Mouse (Mus musculus) embryonic fibroblast, embryonic 13.5 days (primary cell): ENCODE measurements around the gene Mblac1. TPM values are rescaled to one million over a fixed set of nuclear protein-coding genes. Genes with fewer than 3 reads are reported as not detected.
"Not testable (repeated sequence)": the region's sequence is repeated elsewhere in the genome, so short reads cannot be mapped to it uniquely, and the experiment has no call there.

Source experiments
- H3K27ac ChIP-seq: 2 replicates; pipeline ENCODE4 v1.5.1; 2012; ENCODE audit warnings: low read length, control low read depth, inconsistent platforms; ENCODE audit not compliant: insufficient read depth
- H3K4me1 ChIP-seq: 2 replicates; pipeline ENCODE4 v1.6.1; 2011; ENCODE audit warnings: low read length; ENCODE audit not compliant: control insufficient read depth, insufficient read depth
- H3K4me3 ChIP-seq: 2 replicates; pipeline ENCODE4 v1.5.1; 2011; ENCODE audit warnings: mild to moderate bottlenecking, control low read depth, low read length; ENCODE audit not compliant: insufficient read depth
- CTCF ChIP-seq: IDR thresholded peaks from 2 replicates; pipeline ENCODE4 v1.5.1; 2011; ENCODE audit warnings: mild to moderate bottlenecking, control low read depth, low read length, moderate library complexity, borderline replicate concordance; ENCODE audit not compliant: insufficient read depth
- POLR2A ChIP-seq: IDR thresholded peaks from 2 replicates; pipeline ENCODE4 v1.6.1; 2011; ENCODE audit warnings: low read depth, mild to moderate bottlenecking, control low read depth, low read length, moderate library complexity
- polyA plus RNA-seq: library from polyadenylated mRNA; stranded (reverse); fragments of >200 nt; gene quantifications from 2 replicates; pipeline ENCODE4 v1.2.4, GENCODE M21; 2011; ENCODE audit warnings: low read depth; ENCODE audit not compliant: missing spikeins, insufficient read length

Mblac1 gene
- polyA plus RNA-seq, 1 experiment = 2.1 TPM

GRCm38 (mm10) chr5:138202086-138202485 lies 8.0 kb downstream of the Mblac1 start:
- Histone ChIP-seq H3K27ac (no peak overlapping the region), H3K4me1 (no peaks in the 10 kb centered on the region), H3K4me3 (no peak overlapping the region)
- TF ChIP-seq CTCF (no peak), POLR2A (no peak)

- Histone ChIP-seq H3K4me3 (no peak overlapping the region), H3K4me1 (no peaks in the 10 kb centered on the region), H3K27ac (no peak overlapping the region)
- no peak for TF ChIP-seq POLR2A
- no peak for TF ChIP-seq CTCF
These were observed 13.1 kb downstream of the Mblac1 start for GRCm38 (mm10) chr5:138207253-138207652.

- Histone ChIP-seq H3K4me1 (no peaks in the 10 kb centered on the region), H3K27ac (no peak overlapping the region)
These were observed 13.8 kb downstream of the Mblac1 start for GRCm38 (mm10) chr5:138207873-138208272.

GRCm38 (mm10) chr5:138216632-138217031 lies 22.5 kb downstream of the Mblac1 start:
- not testable (repeated sequence) for H3K4me1 ChIP-seq, H3K27ac ChIP-seq, H3K4me3 ChIP-seq

More at GRCm38 (mm10) chr5:138207873-138208272, 13.8 kb downstream of the Mblac1 start:
- TF ChIP-seq POLR2A = no peak
- no peak for TF ChIP-seq CTCF
- no peak overlapping the region for H3K4me3 ChIP-seq

GRCm38 (mm10) chr5:138219864-138220263 lies 25.8 kb downstream of the Mblac1 start:
- no peak overlapping the region for H3K4me3 ChIP-seq

GRCm38 (mm10) chr5:138222111-138222510 lies 28.0 kb downstream of the Mblac1 start:
- no peaks in the 10 kb centered on the region for H3K4me1 ChIP-seq
- TF ChIP-seq CTCF = peak; percentile 63; the same call in 1 of the 2 replicates
- no peak for TF ChIP-seq POLR2A
- no peak overlapping the region for H3K27ac ChIP-seq
- no peak overlapping the region for H3K4me3 ChIP-seq

More at GRCm38 (mm10) chr5:138219864-138220263, 25.8 kb downstream of the Mblac1 start:
- Histone ChIP-seq H3K4me1 (no peaks in the 10 kb centered on the region), H3K27ac (no peak overlapping the region)
- no peak for TF ChIP-seq CTCF
- no peak for TF ChIP-seq POLR2A

- Histone ChIP-seq H3K4me3 (no peak overlapping the region), H3K27ac (no peak overlapping the region), H3K4me1 (no peaks in the 10 kb centered on the region)
- TF ChIP-seq POLR2A (no peak), CTCF (no peak)
These were observed 29.2 kb downstream of the Mblac1 start for GRCm38 (mm10) chr5:138223287-138223686.

DNA sequence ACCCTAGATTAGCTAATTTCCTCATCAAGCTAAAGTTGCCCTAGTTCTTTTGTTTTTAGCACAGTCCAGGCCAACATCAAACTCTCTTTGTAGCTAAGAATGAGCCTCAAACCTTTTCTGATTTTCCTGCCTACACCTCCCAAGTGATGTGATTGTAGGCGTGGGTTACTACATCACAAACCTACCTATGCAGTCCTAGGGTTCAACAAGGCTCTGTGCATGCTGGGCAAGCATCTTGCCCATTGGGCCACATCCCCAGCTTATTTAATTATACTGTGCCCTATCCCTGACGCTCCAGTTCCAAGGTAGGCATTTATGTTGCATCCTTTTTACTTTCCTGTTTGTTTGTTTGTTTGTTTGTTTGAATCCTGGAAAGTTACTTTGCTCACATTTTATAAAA lies 31.6 kb downstream of the Mblac1 start, which contains the start of gene Nxpe5:
TSS of gene Nxpe5 (plus strand) at position 199 of the 400 bp plus-strand sequence.
- H3K4me1 ChIP-seq = no peaks in the 10 kb centered on the region
- H3K27ac ChIP-seq = no peak within 1 kb of the TSS
- H3K4me3 ChIP-seq = no peak within 1 kb of the TSS
- TF ChIP-seq POLR2A (no peak), CTCF (no peak)

DNA sequence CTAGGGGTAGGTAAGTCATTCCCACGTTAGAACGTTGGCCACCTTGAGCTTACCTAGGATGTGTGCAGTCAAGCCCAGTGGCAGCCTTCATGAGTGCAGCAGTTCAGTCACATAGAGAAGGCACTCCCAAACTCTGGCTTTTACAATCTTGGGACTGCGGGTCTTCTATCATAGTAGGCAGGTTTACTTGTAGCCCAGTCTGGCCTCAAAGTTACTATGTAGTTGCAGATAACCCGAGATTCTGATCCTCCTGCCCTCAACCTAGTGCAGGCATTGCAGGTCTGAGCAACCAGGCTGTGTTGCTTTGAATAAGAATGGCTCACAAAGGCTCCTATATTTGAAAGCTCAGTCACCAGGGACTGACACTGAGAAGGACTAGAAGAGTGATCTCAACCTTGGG lies 32.4 kb downstream of the Mblac1 start:
- Histone ChIP-seq H3K27ac (no peak overlapping the region), H3K4me1 (no peaks in the 10 kb centered on the region), H3K4me3 (no peak overlapping the region)
- TF ChIP-seq POLR2A = no peak
- no peak for TF ChIP-seq CTCF

DNA sequence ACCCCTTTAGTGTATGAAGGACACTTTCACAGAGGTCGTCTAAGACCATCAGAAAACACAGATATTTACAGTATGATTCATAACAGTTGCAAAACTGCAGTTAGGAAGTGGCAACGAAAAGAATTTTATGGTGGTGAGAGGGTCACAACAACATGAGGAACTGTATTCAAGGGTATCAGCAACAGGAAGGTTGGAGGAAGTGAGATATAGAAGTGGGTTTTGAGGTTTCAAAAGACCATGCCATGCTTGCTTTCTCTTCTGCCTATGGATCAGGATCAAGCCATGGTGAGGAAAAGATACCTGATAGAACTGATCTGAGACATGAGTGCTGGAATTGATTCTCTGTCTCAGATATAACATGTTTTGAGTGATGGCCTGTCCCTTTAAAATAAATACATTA lies 33.3 kb downstream of the Mblac1 start:
- Histone ChIP-seq H3K27ac (no peak overlapping the region), H3K4me3 (no peak overlapping the region), H3K4me1 (no peaks in the 10 kb centered on the region)
- TF ChIP-seq CTCF (no peak), POLR2A (no peak)

DNA sequence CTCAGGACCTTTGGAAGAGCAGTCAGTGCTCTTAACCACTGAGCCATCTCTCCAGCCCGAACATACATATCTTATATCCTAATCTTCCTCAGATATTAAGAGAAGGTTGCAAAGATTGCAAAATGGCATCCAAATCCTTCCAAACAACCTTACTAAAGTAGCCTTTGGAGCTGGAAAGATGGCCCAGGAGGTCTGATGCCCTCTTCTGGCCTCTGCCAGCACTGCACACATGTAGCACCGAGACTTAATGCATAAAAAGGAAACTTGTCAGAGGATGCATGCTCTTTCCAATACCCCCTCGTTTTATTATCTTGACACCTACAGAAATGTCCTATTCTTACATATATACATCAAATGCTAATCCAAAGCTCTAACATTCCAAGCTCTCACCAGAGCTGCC lies 33.9 kb downstream of the Mblac1 start:
- H3K27ac ChIP-seq = no peak overlapping the region
- no peak overlapping the region for H3K4me3 ChIP-seq
- H3K4me1 ChIP-seq = no peaks in the 10 kb centered on the region
- TF ChIP-seq POLR2A (no peak), CTCF (peak; percentile 22; the same call in 1 of the 2 replicates)
